Mouse (Mus musculus) ES-Bruce4 (cell line): ENCODE data around the gene Serpinb6a.

Source experiments
- CTCF ChIP-seq: IDR thresholded peaks from one replicate; pipeline ENCODE4 v1.8.1; 2011; ENCODE audit warnings: low read depth, low read length
- EP300 ChIP-seq: IDR thresholded peaks from 2 replicates; pipeline ENCODE4 v1.6.1; 2011; ENCODE audit warnings: low read depth, low read length; ENCODE audit not compliant: insufficient read depth
- POLR2A ChIP-seq: IDR thresholded peaks from one replicate; pipeline ENCODE4 v1.8.1; 2011; ENCODE audit warnings: low read length; ENCODE audit not compliant: insufficient read depth

DNA sequence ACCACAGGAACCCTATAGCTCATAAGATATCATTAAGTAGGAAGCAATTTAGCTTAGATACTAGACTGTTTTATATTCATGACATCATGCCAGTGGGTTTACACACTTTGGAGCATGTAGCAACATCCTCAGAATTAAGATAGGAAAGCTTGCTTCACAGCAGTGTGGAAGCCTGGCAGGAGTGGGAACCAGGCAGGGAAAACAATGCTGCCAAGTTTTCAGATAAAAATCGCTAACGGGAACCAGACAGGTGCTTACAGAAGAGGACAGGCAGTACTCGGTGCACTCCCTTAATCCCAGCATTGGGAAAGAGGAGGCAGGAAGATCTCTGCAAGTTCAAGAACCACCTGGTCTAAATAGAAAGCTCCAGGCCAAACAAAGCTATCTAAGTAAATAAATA, 95.8 kb downstream of the Serpinb6a start:
- TF ChIP-seq CTCF (no peak), EP300 (no peak), POLR2A (no peak)
